Mouse (Mus musculus) neural tube, embryonic 13.5 days (tissue): Measurements from ENCODE around the gene Fam83f. TPM values are rescaled to one million over a fixed set of nuclear protein-coding genes. Genes with fewer than 3 reads are reported as not detected.

Source experiments
- microRNA-seq: library from miRNA; unstranded; fragments of <30 nt; microRNA quantifications from one replicate; pipeline ENCODE4, GENCODE M21; 2016
- polyA plus RNA-seq: library from polyadenylated mRNA; unstranded; fragments of >200 nt; fragmentation: Nextera tagmentation; extraction: Ambion mirVana; gene quantifications from 2 replicates; pipeline ENCODE4 v1.2.1, GENCODE M21; 2015

The Fam83f gene
- polyA plus RNA-seq, 1 experiment from 2014 or later: 0.22 TPM

Small RNA genes within 50 kb of the gene (microRNA-seq; reads per million reads assigned to microRNA genes)
- not detected for gene Mir6957

Other genes with a start within 250 kb of the Fam83f start
- gene Enthd1, start 106.7 kb upstream of the Fam83f start, polyA plus RNA-seq: not detected in 2 replicates
- gene Grap2, start 99.3 kb upstream of the Fam83f start, polyA plus RNA-seq: 0.50 and 0.83 TPM in 2 replicates
- 32.7 and 35.5 TPM in 2 replicates for gene Tnrc6b, start 39.5 kb downstream of the Fam83f start, polyA plus RNA-seq